Mouse (Mus musculus) MEL-GATA-1-ER (cell line): ENCODE data around the gene Tgfbr1.

Experiments
- DNase-seq: peaks from one replicate; pipeline ENCODE4 v3.0.0-alpha.2; 2012; ENCODE audit warnings: low read depth; ENCODE audit errors: extremely low read depth

The Tgfbr1 gene

DNA sequence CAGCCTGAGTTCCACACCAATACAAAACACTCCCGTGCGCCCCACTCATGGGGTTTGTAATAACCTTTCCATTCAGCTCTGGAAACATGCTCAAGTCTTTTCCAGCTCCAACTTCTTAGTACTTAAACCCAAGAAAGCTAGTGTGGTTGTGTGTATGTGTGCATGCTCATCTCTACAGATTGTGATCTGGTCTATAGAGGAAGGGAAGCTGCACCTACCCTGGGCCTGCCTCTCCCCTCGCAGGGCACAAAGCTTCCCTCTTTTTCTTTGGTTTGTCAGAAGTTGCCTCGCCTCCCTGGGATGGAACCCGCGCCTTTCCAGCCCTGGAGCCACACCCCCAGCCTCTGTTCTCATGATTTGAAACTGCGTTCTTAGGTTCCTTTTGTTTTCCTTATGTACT, 67.2 kb downstream of the Tgfbr1 start:
- DNase-seq, result no peak

DNA sequence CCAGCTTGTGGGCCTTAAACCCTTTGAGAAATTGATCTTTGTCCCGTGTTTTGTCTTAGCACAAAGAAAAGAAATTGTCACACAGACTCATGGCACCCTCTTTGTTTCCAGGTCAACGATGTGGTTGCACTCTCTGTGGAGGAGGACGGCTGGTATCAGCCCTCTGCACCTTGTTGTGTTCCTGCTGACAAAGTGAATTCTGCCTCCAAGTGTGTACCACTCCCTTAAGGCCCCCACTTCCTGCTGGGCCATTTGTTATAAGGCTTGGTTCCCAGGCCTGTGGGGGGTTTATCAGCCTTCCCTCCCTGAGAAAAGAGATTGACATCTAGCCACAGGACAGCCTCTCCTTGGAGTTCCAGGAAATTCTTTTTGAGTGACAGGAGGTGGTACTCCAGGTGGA, 69.2 kb downstream of the Tgfbr1 start:
- DNase-seq, result no peak

GRCm38 (mm10) chr4:47422946-47423345, 69.9 kb downstream of the Tgfbr1 start:
- DNase-seq, result no peak

DNA sequence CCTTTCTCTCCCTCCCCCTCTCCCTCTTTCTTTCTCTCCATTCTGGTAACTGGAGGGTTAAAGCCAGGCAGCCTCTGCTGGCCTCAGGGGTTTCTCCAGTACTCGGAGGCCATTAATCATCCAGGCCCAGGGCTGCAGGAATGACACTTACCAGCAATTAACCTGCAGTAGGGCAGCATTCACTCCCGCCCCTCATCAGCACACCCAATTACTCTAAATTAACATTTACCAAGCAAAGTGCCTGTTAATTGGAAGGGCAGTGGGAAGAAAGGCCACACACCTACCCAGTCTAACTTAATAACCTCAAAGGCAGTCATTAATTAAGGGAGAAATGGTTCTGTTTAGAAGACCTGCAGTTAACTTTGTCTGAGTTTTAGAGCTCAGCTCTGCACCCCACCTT, 71.4 kb downstream of the Tgfbr1 start:
- no peak for DNase-seq

- DNase-seq, result no peak
Measured at GRCm38 (mm10) chr4:47425247-47425830, 72.3 kb downstream of the Tgfbr1 start.

GRCm38 (mm10) chr4:47427606-47428005, 74.6 kb downstream of the Tgfbr1 start:
- DNase-seq, result no peak

DNA sequence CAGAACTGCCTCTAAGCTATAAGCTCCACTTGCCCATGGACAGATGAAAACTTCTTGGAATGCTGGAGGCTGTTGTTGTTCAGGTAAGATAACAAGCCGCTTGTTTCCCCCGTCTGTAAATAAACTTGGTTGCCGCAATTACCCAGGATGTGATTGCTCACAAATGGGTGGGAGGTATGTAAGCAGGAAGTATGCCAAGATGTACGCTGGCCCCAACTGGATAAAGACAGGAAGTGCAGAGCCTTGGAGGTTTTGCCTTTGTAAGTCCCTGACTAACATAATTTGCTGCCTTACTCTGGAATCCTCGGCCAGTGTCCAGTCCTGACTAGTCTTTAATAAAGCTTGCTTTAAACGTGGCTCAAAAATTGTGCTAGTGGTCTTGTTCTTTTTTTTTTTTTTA, 77.5 kb downstream of the Tgfbr1 start:
- no peak for DNase-seq

DNA sequence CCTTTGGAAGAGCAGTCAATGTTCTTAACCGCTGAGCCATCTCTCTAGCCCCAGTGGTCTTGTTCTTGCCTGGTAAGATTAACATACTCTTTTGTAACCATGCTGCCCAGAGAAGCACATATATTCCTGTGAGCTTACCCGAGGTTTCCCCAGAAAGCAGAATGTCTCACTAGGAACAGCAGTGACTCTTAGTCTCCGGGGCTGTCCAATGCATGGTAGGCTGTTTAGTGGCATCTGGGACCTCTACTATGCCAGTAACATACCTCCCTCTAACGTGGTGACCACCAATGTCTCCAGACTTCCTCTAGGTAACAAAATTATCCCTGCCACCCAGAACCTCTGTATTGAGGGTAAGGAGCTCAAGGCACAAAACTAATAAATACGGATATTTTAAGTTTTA, 78.1 kb downstream of the Tgfbr1 start:
- DNase-seq, result no peak

GRCm38 (mm10) chr4:47432766-47433165, 79.7 kb downstream of the Tgfbr1 start:
- no peak for DNase-seq

DNA sequence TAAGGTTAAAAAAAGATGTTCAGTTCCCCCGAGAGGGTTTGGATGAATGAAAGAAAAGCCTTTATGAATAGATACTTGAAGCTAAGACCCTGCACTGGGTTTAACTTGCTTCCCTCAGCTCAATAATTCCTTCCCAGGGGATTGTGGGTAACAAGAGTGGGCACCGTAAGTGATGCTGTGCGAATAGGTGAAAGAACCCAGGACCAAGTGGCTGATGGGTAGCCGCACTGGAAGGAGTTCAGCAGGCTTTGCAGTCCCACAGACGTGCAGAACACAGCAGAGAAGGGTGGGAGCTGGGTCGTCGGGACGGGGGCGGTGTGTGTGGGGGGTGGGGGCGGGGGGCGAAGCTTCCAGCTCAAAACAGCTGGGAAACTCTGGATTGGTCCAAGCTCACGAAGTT, 82.1 kb downstream of the Tgfbr1 start:
- DNase-seq, result no peak

GRCm38 (mm10) chr4:47435566-47436360, 82.7 kb downstream of the Tgfbr1 start:
- no peak for DNase-seq

DNA sequence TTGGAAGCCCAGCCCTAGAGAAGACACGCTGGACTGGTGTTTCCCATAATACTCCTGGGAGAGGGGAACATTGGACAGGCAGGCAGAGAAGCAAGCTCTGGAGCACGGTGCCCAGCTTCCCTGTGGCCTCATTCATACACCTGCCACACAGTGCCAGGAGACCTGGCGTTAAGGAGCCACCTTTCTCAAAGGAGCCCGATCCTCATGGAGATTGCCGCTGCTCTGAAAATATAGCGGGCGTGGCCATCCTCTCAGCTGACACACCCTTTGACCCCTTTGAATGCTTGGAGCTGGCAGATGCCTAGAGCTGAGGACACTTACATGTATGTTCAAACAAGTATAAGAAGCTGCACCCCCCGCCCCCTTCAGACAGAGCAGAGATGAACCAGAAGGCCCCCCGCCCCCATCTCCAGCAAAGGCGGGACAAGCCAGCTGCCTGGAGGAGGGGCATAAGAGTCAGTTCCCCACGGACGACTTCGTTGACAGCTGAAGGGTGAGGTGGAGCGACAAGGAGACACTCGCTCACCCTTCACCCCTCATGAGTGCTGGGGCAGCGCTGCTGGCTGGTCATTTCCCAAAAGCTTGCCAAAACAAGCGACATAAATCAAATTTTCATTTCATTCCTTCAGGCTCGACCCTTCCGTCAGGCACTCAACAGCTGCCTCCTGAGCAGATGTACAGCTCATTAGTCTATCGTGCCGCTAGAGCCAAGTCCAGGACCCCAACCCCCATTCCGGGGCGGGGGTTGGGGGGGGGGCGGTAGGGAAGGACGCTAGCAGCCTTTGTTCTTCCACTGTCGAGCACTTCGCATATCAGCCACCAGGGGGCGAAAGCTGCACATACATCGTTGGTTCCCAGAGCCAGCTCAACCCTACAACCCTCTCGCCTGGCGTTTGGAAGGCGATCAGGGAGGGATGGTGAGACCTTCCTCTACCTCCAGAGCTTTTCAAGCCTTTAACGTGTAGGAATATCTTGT, 84.6 kb downstream of the Tgfbr1 start:
- no peak for DNase-seq

DNA sequence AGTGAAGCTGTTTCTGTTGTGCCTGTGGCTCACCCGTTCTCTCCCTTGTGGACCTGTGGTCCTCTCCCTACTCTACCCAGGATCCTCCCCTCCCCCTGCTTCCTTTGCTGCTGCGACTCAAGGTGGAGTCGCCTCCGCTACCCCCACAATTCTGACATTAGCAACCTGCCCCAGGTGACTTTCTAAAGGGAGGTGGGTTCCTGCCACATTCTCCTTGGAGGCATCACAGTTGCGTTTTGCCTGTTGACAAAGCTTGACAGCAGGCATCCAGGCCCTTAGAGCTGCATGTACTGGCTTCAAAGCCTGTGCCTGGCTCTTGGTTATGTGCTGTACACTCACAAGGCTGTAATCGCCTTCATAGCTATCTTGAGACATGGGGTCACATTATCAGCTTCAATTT, 85.9 kb downstream of the Tgfbr1 start:
- no peak for DNase-seq

GRCm38 (mm10) chr4:47440951-47441350, 87.9 kb downstream of the Tgfbr1 start:
- DNase-seq, result no peak

- no peak for DNase-seq
Measured at GRCm38 (mm10) chr4:47448526-47448925, 95.5 kb downstream of the Tgfbr1 start.

DNA sequence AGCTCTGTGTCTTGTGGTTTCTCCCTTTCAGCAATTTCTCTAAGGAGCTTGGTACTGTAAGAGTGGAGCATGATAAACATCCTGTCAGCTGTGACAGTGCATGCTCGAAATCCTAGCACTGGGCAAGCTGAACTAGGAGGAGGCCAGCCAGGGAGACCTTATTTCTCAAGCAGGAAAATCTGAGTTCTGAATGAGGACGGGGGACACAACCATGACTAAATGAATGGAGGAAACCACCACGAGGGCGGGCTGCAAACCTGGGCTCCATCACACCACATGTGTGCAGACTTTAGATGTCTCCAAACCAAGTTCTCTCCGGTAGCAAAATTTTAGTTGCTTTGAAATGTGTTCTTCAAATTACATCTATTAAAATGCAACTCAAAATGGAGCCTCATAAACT, 96.1 kb downstream of the Tgfbr1 start:
- DNase-seq, result no peak

DNA sequence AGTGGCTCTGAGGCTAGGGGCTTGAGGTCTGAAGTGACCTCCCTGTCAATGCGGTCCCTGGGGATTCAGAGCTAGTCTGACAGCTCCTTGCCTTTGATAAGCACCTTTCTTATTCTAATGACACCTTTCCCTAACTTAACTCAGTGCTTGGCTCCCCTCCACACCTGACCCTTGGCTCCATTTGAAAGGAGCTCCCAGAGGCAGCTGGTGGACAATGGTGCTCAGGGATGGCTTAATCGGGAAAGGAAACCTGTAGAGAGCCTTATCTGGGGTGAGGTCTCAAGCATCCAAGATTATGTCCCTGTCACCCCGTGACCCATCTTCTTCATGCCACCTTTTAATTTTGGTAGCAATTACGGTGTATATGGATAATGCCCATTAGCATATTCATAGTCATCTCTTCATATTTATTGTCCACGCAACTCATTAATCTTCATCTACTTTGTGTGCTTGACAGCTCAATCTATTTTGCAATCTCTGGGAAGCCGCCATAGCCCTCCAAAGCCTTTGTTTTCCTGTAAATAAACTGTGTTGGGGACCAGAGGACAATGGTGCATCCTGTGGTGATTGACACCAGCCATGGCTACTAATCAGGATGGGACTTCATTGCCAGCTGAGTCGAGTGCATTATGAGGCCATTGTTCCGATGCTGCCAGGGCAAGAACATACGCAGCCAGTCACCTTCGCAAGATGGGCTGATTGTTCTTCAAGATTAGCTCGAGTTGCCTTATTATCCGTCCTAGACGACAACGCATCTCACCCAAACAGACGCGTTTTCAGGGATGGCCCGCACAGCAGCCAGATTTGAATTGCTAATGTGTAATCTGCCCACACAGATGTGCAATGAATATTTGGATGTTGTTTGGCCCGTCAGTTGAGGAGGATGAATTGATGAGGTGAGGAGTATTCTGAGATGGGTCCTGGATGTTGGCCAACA, 96.8 kb downstream of the Tgfbr1 start:
- no peak for DNase-seq
